Mouse (Mus musculus): ENCODE measurements at regions not wholly inside any gene's neighbourhood (a gene's known extent, or its start where the extent isn't known, plus 50 kb on each side); places are given as distances from the start of the nearest gene placed in this dataset.

DNA sequence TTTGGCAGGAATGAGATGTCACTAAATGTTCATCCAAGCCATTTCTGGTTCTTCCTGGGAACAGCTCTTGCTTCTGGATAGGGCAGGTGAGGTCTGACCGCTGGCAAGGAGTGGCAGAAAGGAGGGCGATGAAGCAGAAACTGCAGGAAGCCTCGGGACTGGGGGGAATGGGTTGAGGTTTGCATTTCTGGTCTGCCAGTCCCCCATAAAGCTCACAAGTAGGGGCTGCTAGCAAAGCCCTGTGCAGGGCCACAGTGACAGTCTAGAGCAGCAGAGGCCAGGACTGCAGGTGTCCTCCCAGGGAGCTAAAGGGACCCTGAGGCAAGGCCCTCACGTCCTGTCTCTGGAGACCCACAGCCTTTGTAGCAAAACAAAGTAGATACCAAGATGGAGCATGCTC, 280.7 kb downstream of the Uaca start:
- intact Hi-C loops (cut with DNase I): no loop called here
- no peak for DNase-seq (ENCODE audit: low spot score in 2 of 2)

DNA sequence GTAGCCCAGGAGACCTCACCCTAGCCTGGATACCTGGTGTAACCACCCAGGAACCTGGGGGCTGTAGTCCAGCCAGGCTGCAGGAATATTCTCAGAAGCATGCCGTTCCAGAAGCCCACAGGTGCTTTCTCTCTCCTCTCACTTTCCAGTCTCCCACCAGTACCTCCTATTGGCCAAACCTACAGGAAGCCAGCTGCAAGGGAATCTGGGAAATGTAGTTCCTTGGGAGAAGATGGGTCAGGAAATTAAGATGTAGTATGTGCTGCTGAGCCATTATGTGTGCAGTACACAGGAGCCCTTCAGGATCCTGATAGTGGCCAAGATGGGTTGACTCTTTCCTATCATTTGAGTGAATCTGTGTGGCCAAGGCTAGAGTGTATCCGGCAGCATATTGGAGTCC, 282.8 kb downstream of the Uaca start:
- no peak for DNase-seq (ENCODE audit: low spot score in 2 of 2)

DNA sequence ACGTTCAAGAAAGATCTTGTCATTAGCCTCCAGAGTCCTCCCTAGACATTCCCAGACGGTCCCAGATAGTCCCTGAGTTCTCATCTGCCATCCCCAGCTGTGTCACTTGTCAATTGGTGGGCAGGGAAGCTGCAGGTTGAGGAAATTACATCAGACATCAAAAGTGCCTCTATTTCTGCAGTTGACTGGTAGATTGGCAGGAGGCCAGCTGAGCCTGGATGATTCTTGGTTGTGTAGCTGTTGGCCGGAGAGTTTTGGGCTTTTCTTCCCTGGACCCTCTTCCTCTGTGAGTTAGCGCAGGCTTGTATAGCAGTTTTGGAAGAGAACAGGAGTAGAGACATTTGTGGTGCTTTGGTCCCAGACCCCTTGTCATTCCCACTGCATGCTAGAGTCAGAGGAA, 283.5 kb downstream of the Uaca start:
- no peak for DNase-seq (ENCODE audit: low spot score in 2 of 2)
- intact Hi-C loops (cut with DNase I): no loop called here

More for the DNA sequence above, 282.8 kb downstream of the Uaca start:
- intact Hi-C loops (cut with DNase I): no loop called here

DNA sequence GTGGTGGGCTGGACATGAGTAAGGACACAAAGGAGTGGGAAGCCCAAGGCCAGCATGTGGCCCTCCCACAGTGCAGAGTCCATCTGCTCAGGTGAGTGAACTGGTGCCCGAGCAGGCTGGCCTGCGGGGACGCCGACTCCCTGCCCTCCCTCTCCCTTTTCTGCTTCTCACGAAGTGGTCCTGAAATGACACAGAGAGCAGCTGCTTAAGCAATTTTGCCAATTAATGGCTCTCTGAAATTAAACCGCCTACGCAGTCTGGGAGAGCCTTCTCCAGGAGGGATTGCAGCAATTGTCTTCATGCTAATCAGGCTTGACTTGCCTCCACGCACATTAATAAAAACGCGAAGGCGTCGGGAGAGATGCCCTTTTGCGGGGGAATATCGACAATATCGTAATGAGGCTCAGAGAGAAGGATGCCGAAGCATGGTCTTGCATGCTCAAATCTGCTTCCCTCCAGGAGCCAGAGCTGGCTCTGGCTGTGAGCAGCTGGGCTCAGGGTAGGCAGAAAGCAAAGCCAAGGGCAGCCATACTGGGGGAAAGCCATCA, 287.2 kb downstream of the Uaca start:
- intact Hi-C loops (cut with DNase I): no loop called here
- DNase-seq (ENCODE audit: low spot score in 2 of 2): peak; percentile 11 to 27

DNA sequence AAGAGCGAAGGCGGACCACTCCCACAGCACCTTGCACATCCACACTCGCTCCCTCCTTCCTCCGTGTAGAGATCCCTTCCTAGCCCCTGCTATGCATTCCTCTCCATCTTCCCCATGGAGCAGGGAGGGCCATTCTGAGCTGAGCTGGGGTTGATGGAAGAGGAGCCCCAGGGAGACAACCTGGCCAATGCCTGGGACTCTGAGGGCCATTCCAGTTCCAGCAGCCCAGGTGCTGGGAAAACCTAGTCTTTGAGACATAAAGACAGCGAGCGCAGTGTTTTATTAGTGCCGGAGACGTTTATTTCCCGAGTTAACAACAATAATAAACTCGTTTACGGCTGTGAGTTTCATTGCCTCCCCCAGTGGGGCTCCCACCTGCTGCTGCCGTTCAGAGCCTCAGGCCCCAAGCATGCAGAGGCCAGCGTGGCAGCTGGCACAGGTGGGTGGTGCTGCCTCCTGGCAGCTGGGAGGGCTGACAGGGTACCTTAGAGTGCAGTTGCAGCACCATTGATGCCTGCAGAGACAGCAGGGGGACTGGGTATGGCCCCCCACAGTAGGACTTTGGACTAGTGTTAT, 287.4 kb upstream of the Tle3 start:
- intact Hi-C loops (cut with DNase I): no loop called here
- DNase-seq (ENCODE audit: low spot score in 2 of 2): no peak

DNA sequence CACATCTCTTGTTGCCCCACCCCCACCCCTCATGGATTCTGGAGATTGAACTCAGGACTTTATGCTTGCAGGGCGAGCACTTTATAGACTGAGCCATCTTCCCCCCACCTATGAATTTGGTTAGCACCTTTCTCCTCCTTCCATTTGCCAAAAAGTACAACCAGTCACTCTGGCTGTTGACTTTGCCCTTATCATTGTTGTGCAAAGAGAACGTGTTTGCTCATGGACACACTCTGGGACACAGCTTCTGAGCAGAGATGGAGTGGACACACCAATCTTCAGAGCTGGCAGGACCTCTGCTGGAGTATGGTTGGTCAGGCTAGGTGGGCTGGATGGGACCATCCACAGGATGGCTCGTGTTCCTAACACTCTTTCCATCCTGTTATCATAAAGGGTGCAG, 285.1 kb upstream of the Tle3 start:
- intact Hi-C loops (cut with DNase I): no loop called here
- no peak for DNase-seq (ENCODE audit: low spot score in 2 of 2)

DNA sequence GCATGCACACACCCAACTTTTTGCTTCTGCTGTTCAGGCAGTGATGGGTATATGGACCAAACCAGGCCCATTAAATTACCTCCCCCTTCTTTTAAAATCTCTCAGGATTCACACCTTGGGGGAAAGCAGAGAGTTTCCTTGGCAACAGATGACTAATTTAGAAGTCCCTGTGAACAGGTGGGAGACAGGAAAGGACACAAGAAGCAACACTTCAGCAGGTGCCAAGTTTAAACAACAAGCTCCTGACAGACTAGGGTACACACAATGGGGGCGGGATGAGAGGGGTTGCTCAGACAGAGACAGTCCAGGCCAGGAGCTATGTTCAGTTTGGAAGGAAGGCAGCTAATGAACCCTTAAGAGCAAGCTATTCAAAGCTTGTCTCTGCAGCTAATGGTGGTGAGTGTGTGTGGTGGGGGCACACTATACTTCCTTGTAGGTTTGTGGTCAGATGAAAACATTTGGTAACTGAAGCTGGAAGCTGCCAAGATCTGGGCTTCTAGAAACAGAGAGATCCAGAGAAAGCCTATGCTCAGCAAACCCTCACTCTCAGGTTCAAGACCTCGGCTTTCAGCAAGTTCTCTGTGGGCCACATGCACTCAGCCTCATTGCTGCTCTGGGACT, 283.0 kb upstream of the Tle3 start:
- DNase-seq (ENCODE audit: low spot score in 2 of 2): no peak

DNA sequence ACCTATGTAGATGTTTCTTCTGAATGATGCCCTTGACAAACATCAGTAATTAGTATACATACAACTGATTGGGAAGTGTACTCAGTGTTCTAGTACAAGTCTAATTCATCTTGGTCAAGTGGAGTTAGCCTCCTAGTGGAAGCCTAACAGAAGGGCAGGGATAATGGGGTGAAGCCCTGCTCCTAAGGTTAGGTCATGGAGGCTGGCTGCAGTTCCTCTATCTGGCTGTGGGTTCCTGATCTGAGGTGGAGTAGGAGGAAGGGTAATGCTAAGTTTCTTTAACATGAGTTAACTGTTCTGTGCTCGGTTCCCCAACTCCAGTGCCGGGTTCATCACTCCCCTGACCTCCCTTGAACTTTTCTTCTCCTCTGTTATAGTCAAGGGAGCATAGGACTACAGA, 281.1 kb upstream of the Tle3 start:
- no peak for DNase-seq (ENCODE audit: low spot score in 2 of 2)
- intact Hi-C loops (cut with DNase I): no loop called here

More for the DNA sequence above, 283.0 kb upstream of the Tle3 start:
- intact Hi-C loops (cut with DNase I): no loop called here

DNA sequence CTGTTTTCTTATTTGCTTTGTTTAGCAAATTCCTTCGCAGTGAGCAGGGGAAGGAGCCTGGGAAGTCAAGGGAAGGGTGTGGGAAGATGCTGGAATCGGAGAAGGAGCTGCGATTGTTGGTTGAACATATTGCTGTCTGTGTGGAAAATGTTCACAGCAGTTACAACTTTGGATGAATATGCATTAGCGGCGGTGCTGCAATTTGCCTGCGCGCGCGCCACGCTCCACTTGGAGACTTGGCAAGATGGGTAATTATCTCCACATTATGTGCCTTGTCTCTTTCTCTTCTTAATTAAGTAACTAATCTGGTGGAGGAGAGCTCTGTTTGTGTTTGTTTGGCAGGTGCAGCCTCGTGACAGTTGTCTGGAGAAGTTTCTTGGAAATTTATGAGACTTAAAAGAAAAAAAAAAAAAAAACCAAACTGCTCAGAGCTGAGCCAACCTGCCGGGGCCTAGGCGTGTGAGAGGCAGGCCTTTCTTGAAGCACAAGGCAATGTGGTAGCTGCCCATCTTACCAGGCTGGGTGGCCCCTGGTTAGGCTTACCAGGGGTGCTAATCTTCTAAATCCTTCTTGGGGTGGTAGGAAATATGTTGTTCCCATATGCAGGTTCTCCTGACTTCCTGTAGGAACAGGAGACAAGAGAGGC, 279.2 kb upstream of the Tle3 start:
- intact Hi-C loops (cut with DNase I): no loop called here
- peak; percentile 57 to 85 for DNase-seq (ENCODE audit: low spot score in 2 of 2)

DNA sequence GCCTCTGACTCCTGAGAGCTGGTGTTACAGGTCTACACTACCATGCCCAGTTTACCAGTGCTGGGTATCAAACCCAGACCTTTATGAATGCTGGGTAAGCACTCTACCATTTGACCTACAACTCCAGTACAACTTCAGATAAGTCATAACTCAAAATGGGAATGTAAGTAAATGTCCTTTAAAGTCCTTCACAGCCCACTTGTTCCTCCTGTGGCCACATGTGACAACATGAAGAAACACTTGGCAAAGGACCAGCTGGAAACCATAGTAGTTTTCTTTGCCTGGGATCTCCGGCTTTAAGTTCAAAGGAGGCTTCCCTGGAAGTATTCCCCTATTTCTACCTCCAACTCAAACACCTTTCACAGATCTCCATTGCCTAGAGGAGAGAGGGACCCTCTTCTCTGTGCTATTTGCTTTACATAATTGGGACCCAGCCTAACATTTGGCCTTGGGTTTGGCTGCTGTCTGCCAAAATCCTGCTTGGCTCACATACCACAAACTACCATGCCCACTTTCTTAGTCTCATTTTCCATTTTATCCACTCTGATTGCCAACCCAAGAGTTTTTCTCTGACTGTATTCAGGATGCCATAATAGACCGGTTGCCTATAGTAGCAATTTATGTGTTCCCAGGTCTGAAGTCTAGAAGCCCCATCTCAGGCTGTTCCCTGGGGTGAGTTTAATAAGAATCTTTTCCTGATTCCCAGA, 276.9 kb upstream of the Tle3 start:
- no peak for DNase-seq (ENCODE audit: low spot score in 2 of 2)
- intact Hi-C loops (cut with DNase I): no loop called here

DNA sequence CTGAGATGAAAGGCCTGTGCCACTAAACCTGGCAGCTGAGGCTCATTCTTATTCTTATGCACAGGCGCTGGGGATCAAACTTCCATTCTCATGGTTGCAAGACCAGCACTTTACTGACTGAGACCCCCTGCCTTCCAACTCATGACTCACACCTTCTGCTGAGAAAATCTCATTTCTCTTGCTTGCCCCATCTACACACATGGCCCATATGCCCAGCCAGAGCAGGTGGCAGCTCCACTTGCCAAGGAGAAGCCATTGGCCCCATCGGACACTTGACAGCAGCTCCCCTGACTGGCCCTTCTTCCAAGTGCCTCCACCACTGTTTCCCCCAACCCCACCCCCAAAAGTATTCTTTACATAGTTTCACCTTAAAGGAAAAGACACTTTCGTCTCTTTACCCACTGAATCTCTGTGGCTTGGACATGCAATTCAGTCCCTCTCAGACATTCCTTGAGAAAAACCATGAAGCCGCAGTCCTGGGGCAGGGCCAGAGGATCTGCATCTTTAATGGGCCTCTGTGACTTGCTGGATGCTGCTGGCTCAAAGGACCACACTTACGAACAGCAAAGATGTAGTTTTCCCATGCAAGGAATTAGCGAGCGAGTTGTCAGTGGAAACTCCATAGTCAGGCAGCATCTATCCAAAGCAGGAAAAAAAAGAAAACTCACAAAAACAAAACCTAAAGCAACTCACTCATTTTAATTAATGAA, 270.3 kb upstream of the Tle3 start:
- DNase-seq (ENCODE audit: low spot score in 2 of 2): no peak
- intact Hi-C loops (cut with DNase I): no loop called here

DNA sequence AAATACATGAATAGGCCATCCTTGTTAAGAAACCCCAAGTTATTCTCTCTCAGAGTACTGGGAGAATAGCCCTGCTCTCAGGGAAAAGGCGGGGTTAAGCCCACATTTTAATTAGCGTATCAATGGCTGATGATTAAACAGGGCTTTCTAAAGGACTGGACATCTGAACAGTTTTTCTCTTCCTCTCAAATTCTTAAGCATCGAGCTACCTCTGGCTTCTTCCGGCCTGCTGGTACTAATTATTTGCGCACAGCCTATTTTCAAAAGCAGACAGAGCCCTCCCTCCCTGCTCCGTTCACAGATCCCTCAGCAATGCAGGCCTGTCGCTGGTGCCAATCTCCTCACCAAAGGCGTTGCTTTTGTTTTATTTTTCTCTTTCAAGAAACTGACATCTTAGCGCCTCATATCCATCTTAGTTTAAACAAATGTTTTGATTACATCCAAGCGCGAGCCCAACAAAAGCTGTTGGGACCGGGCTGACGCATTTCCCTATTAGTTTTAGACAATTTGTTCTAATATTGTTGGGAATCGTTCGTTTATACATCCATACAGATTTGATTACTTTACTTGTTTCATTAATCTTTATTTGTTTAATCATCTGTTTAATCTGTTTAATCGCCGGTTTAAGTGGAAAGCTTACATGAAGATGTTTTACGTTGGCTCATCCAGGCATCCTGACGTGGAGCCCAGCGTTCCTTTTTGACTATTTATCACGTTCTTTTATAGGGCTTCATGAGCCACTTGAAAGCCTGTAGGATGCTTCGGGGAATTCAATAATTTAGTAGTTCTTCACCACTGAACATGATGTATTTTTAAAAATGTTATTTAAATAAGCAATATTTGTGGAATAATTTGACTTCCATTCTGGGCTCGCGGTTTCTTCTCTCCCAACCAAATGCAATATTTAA, 269.5 kb upstream of the Tle3 start:
- DNase-seq (ENCODE audit: low spot score in 2 of 2): peak in 1 of 2 experiments; percentile 16
- intact Hi-C loops (cut with DNase I): no loop called here

DNA sequence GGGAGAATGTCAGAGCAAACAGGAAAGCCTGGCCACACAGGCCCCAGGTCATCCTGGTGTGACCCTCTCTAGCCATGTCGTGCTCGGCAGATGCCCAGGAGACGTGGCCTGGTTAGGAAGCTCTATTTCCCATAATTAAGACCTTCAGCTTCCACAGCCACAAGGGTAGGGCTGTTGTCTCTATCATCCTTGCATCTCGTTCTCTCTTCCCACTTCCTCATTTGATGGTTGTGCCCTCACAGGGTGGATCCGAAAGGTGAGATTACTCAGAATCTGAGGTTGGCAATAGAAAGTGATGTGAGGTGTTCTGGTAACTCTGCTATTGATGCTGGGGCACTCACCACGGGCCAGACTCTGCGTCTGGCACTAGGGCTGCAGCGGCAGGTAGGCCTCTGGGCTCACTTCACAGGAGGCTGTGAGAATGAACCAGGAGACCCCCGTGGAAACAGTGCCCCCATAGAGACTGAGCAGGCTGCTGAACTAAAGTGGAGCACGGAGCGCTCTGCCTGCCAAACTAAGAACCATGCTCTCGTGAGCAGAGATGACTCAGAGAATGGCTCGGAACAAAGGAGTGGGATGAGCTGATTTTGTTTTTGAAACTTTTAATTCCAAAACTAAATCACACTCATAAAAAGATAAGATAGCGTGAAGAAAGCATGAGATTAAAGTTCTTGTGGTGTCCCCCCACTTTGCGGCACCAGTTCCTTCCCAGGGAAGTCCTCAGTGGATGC, 266.5 kb upstream of the Tle3 start:
- peak in 1 of 2 experiments; percentile 51 for DNase-seq (ENCODE audit: low spot score in 2 of 2)
- intact Hi-C loops (cut with DNase I): no loop called here

DNA sequence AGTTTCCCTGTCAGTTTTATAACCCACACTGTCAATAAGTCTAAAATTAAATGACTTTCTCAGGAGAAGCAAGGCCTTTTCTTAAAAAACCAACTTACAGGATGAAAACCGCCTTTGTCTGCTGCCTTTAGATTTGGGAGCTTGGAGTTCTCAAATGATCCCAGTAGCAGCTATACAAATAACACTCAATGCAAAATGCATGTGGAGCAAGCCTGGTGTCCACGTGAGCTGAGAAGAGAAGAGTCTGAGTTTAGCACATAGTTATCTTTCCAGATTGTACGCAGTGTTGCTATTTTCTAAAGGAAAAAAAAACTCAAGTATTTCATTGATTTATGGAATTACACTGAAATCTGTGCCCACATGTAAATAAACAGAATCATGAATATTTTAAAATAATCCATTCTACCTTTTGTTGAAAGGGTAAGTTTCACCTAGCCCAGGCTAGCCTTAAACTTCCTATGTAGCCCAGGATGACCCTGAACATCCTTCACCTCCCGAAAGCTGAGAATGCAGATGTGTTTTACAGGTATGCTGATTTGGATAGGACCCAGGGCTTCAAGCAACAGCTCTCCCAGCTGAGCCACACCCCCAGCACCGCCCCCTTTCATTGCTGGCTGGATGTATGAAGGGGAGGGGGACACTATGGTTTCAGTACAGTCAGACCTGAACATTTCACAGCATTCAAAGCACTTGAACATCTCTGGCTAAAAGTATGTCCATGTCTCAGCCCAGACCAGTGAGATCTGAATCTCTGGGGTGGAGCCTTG, 262.5 kb upstream of the Tle3 start:
- intact Hi-C loops (cut with DNase I): no loop called here

DNA sequence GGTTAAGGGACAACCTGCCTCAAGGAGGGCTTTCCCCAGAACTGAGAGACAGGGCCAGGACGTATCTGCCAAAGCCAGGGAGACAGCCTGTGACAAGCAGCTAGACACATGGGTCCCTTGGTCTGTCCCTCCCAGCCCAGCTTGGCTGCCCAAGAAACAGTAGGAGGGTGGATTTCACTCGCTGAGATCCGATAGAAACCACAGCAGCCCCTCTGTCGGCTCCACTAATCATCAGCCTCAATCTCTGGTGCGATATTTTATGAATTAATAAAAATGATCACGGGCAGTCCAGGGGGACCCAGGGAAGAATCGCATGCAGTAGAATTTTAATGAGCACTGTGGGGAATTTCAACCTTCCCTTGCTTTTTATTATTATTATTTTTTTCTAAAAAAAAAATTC, 261.0 kb upstream of the Tle3 start:
- no peak for DNase-seq (ENCODE audit: low spot score in 2 of 2)
- intact Hi-C loops (cut with DNase I): no loop called here

More for the DNA sequence above, 262.5 kb upstream of the Tle3 start:
- peak in 1 of 2 experiments; percentile 18 for DNase-seq (ENCODE audit: low spot score in 2 of 2)

DNA sequence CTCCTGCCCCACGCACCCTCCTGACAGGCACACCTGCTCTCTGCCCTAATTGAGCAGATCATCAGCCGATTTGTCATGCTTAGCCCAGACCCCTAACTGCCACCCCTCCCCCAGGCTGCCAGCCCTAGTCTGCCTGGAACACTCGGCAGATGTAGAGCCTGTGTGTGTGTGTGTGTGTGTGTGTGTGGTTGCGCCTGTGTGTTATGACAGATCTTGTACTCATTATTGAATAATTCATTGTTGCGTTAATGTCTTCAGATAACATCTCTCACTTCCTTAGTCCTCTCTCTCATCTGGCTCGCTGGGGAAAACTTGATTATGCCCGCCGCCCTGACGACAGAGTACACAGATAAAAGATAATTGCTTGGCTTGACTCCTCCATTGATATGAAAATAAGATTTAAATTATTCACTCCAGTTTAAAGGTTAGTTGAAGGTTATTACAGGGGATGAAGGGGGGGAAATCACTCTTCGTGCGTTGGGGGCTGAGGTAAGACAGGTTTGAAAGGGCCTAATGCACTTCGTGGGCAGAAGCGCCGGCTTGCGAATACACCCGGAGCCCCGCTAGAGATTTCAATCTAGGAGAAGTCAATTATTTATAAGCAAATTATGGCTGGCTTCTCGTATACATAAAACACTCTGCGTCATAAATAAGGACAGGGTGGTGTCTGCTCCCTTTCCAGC, 260.3 kb upstream of the Tle3 start:
- no peak for DNase-seq (ENCODE audit: low spot score in 2 of 2)
- intact Hi-C loops (cut with DNase I): no loop called here

DNA sequence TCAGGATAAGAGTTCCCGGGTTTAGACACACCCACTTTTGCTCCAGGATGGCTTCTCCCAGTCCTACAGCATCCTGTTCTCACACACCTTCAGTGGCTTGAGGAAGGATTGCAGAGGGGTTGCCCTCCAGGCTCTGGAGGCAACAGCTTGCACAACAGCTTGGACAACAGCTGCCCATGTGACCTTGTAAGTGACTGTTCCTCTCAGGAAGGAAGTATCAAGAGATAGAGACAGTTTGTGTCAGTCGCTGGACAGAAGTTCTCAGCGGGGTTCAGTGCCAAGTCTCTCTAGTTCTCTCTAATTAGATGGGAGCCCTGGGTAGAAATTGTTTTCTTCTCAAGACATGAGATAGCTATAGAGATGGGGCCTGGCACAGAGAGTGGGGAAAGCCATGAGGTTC, 252.9 kb upstream of the Tle3 start:
- intact Hi-C loops (cut with DNase I): no loop called here
- no peak for DNase-seq (ENCODE audit: low spot score in 2 of 2)
